Mouse (Mus musculus): ENCODE data around the gene Gm35549. TPM values are rescaled to one million over a fixed set of nuclear protein-coding genes. Genes with fewer than 3 reads are reported as not detected.

Gm35549 gene
- total RNA-seq (2023): not detected

GRCm38 (mm10) chr9:122843760-122844159 is at the start of gene Gm35549:
Gene Gm35549, minus strand, starts transcription at chr9:122844035.

GRCm38 (mm10) chr9:122885385-122885784 is 41.5 kb upstream of the Gm35549 start, which contains the start of gene Zkscan7:
Gene Zkscan7, plus strand, starts transcription at chr9:122885685.

DNA sequence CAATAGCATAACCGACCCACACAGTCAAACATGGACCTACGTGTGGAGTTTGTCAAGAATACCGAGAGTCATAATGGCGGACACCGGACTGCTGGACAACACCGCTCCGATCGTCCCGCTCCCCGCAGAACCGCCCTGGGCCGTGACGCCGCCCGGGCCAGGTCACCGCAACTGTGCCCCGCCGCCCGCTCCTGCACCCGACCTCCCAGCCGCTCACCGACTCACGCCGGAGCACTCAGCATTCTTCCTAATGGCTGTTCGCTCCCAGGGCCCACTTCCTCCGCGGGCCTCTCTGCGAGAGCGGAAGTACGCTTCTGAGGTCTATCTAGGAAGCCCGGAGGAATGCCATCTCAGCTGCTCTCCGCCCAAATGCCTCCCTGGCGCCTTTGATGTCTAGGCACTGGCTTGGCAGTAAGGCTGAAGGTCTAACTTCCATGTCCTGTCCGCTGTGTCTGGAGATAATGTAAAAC is 21.9 kb upstream of the Gm35549 start, which contains the start of gene Zfp445:
TSS of gene Zfp445 (minus strand) at position 310 of the 470 bp plus-strand sequence.

GRCm38 (mm10) chr9:122805053-122805844 is 38.6 kb downstream of the Gm35549 start, which contains the start of gene Tcaim:
Gene Tcaim, plus strand, starts transcription at chr9:122805539.

Other genes starting within 250 kb of the Gm35549 start
- gene Topaz1, start 96.7 kb downstream of the Gm35549 start, total RNA-seq (2023): not detected
- 1 to 10 TPM; 4.4 to 6.0 TPM for gene Tcaim, start 38.5 kb downstream of the Gm35549 start, total RNA-seq (2023)
- 100 to 1,000 TPM; 100 to 107 TPM for gene Zfp445, start 22.0 kb upstream of the Gm35549 start, total RNA-seq (2023)
- under 1 TPM; 0.49 to 0.87 TPM for gene Zkscan7, start 41.6 kb upstream of the Gm35549 start, total RNA-seq (2023)
- gene Zfp105, start 79.0 kb upstream of the Gm35549 start, total RNA-seq (2023): under 1 TPM; 0.44 to 0.86 TPM
- gene 1110059G10Rik, start 107.0 kb upstream of the Gm35549 start, total RNA-seq (2023): 10 to 100 TPM; 23.2 to 25.3 TPM
- gene Kif15, start 107.0 kb upstream of the Gm35549 start, total RNA-seq (2023): 10 to 100 TPM; 60.1 to 86.8 TPM
- 1 to 10 TPM; 3.7 to 6.0 TPM for gene Tmem42, start 177.3 kb upstream of the Gm35549 start, total RNA-seq (2023)
- gene Tgm4, start 190.7 kb upstream of the Gm35549 start, total RNA-seq (2023): not detected